Comparison of ENCODE assay signal across 28 mouse cellular contexts in genomic region chr1:11652773-11653172, GRCm38 (mm10).
A peak's percentile ranks its signal among the peaks of the same experiment; 100 is the strongest.
DNase-seq lines count a peak whose midpoint lies in the region; ATAC-seq and TF ChIP-seq lines count a peak whose summit lies in the region.
"Had no signal": no experiment of that assay in that cellular context is flagged by ENCODE, and none has a peak within 500 bp of the region (broad histone marks: within the 10 kb centered on the region; RNA-seq: fewer than 3 reads in every experiment).

No protein-coding gene starts in this region.

- peaks cover 3% of the 10 kb centered on the region; the same call in 1 of the 2 replicates for H3K4me1 ChIP-seq in forebrain, embryonic 15.5 days
- no peaks in the 10 kb centered on the region for H3K4me1 ChIP-seq in forebrain, embryonic 13.5 days
- no peaks in the 10 kb centered on the region for H3K4me1 ChIP-seq in stomach, embryonic 14.5 days (ENCODE audit: control insufficient read depth, insufficient read depth, low read length)
- H3K4me1 ChIP-seq in stomach, postnatal 0 days (replicated peaks; ENCODE audit: control insufficient read depth, insufficient read depth), result no peaks in the 10 kb centered on the region
- H3K4me1 ChIP-seq in stomach, embryonic 16.5 days (ENCODE audit: control insufficient read depth, insufficient read depth, low read length), result peaks cover 4% of the 10 kb centered on the region; the same call in 1 of the 2 replicates
- H3K4me1 ChIP-seq: embryonic facial prominence, embryonic 13.5 days; hindbrain, embryonic 10.5 days; hindbrain, embryonic 13.5 days; intestine, embryonic 15.5 days had no signal

- no peak for TF ChIP-seq EP300 in stomach, postnatal 0 days (optimal IDR thresholded peaks at IDR 0.05)

- no peaks in the 10 kb centered on the region for H3K36me3 ChIP-seq in forebrain, embryonic 15.5 days
- no peaks in the 10 kb centered on the region for H3K36me3 ChIP-seq in forebrain, embryonic 13.5 days (ENCODE audit: poor library complexity, severe bottlenecking)
- H3K36me3 ChIP-seq in stomach, embryonic 14.5 days (ENCODE audit: control insufficient read depth, insufficient read depth, low read length), result no peaks in the 10 kb centered on the region
- no peaks in the 10 kb centered on the region for H3K36me3 ChIP-seq in stomach, postnatal 0 days (ENCODE audit: control insufficient read depth, insufficient read depth, low read length)
- H3K36me3 ChIP-seq in stomach, embryonic 16.5 days (ENCODE audit: control insufficient read depth, insufficient read depth, low read length), result no peaks in the 10 kb centered on the region
- H3K36me3 ChIP-seq: embryonic facial prominence, embryonic 13.5 days; G1E; hindbrain, embryonic 10.5 days; hindbrain, embryonic 13.5 days; intestine, embryonic 15.5 days had no signal

- intact Hi-C loops in gastrocnemius, adult 2 months (cut with DNase I), result no loop called here

- H3K9ac ChIP-seq in forebrain, embryonic 15.5 days (replicated peaks), result no peak overlapping the region
- H3K9ac ChIP-seq in forebrain, embryonic 13.5 days, result no peak overlapping the region
- no peak overlapping the region for H3K9ac ChIP-seq in stomach, embryonic 14.5 days (replicated peaks; ENCODE audit: low read depth, low read length)
- H3K9ac ChIP-seq in stomach, postnatal 0 days (ENCODE audit: low read length), result no peak overlapping the region
- H3K9ac ChIP-seq in stomach, embryonic 16.5 days (ENCODE audit: low read length), result no peak overlapping the region
- H3K9ac ChIP-seq: embryonic facial prominence, embryonic 13.5 days; forebrain, postnatal 0 days; hindbrain, embryonic 13.5 days; intestine, embryonic 15.5 days had no signal

- H3K4me2 ChIP-seq in forebrain, embryonic 15.5 days (replicated peaks), result no peak overlapping the region
- H3K4me2 ChIP-seq in forebrain, embryonic 13.5 days, result no peak overlapping the region
- no peak overlapping the region for H3K4me2 ChIP-seq in stomach, embryonic 14.5 days (replicated peaks; ENCODE audit: low read depth, low read length)
- H3K4me2 ChIP-seq in stomach, postnatal 0 days (replicated peaks; ENCODE audit: low read depth), result no peak overlapping the region
- no peak overlapping the region for H3K4me2 ChIP-seq in stomach, embryonic 16.5 days (ENCODE audit: low read depth, low read length)
- H3K4me2 ChIP-seq: embryonic facial prominence, embryonic 13.5 days; heart, embryonic 11.5 days; hindbrain, embryonic 13.5 days; intestine, embryonic 15.5 days had no signal

- no peaks in the 10 kb centered on the region for H3K27me3 ChIP-seq in forebrain, embryonic 15.5 days
- H3K27me3 ChIP-seq in forebrain, embryonic 13.5 days, result no peaks in the 10 kb centered on the region
- no peaks in the 10 kb centered on the region for H3K27me3 ChIP-seq in stomach, embryonic 14.5 days (ENCODE audit: control insufficient read depth, insufficient read depth, low read length)
- H3K27me3 ChIP-seq in stomach, postnatal 0 days (ENCODE audit: control insufficient read depth, insufficient read depth, low read length), result no peaks in the 10 kb centered on the region
- H3K27me3 ChIP-seq in stomach, embryonic 16.5 days (ENCODE audit: control insufficient read depth, insufficient read depth, low read length), result no peaks in the 10 kb centered on the region
- H3K27me3 ChIP-seq: CH12.LX; embryonic facial prominence, embryonic 13.5 days; hindbrain, embryonic 13.5 days; intestine, embryonic 15.5 days; Patski had no signal

- no peak for DNase-seq in stomach, postnatal 0 days (ENCODE audit: low spot score)
- no peak for DNase-seq in right cerebral cortex, postnatal 36 days (ENCODE audit: low spot score in 2 of 2)
- no peak for DNase-seq in gastrocnemius, adult 2 months
- DNase-seq: adrenal gland, adult 2 months; adrenal gland, postnatal 14 days; B cell, adult 2 months; cerebellum, adult 11 months; cerebellum, adult 2 months; cerebellum, adult 9-11 months; cerebellum, postnatal 25 days; forebrain, postnatal 0 days; gastrocnemius, postnatal 14 days; heart, adult 11 months; heart, postnatal 36 days; kidney, adult 11 months had no signal

- no peak overlapping the region for H3K4me3 ChIP-seq in forebrain, embryonic 15.5 days
- no peak overlapping the region for H3K4me3 ChIP-seq in forebrain, embryonic 13.5 days
- H3K4me3 ChIP-seq in stomach, embryonic 14.5 days (ENCODE audit: low read depth, low read length), result no peak overlapping the region
- no peak overlapping the region for H3K4me3 ChIP-seq in stomach, postnatal 0 days (ENCODE audit: low read depth, low read length)
- no peak overlapping the region for H3K4me3 ChIP-seq in stomach, embryonic 16.5 days (replicated peaks; ENCODE audit: low read length)
- no peak overlapping the region for H3K4me3 ChIP-seq in gastrocnemius, adult 2 months
- H3K4me3 ChIP-seq: embryonic facial prominence, embryonic 13.5 days; hindbrain, embryonic 10.5 days; hindbrain, embryonic 13.5 days; intestine, embryonic 15.5 days had no signal

- peak; percentile 51; the same call in 1 of the 2 replicates for ATAC-seq in forebrain, embryonic 15.5 days (replicated peaks)
- no peak for ATAC-seq in forebrain, embryonic 13.5 days
- ATAC-seq in stomach, embryonic 14.5 days (ENCODE audit: insufficient number of reproducible peaks, insufficient read depth, low FRiP score, low read depth), result no peak
- ATAC-seq in stomach, postnatal 0 days (ENCODE audit: low FRiP score, low TSS enrichment), result no peak
- no peak for ATAC-seq in stomach, embryonic 16.5 days (ENCODE audit: insufficient read depth, low FRiP score)
- ATAC-seq: forebrain, postnatal 0 days; hindbrain, embryonic 16.5 days; Patski had no signal

- H3K9me3 ChIP-seq in forebrain, embryonic 15.5 days, result no peaks in the 10 kb centered on the region
- no peaks in the 10 kb centered on the region for H3K9me3 ChIP-seq in forebrain, embryonic 13.5 days (replicated peaks)
- no peaks in the 10 kb centered on the region for H3K9me3 ChIP-seq in stomach, embryonic 14.5 days (ENCODE audit: control insufficient read depth, low read depth, low read length)
- no peaks in the 10 kb centered on the region for H3K9me3 ChIP-seq in stomach, postnatal 0 days (ENCODE audit: control insufficient read depth, low read length)
- H3K9me3 ChIP-seq in stomach, embryonic 16.5 days (replicated peaks; ENCODE audit: control insufficient read depth, low read length), result no peaks in the 10 kb centered on the region
- H3K9me3 ChIP-seq: embryonic facial prominence, embryonic 13.5 days; G1E; hindbrain, embryonic 10.5 days; hindbrain, embryonic 13.5 days; intestine, embryonic 15.5 days had no signal

- H3K27ac ChIP-seq in forebrain, embryonic 15.5 days (replicated peaks), result no peak overlapping the region
- H3K27ac ChIP-seq in forebrain, embryonic 13.5 days, result no peak overlapping the region
- H3K27ac ChIP-seq in stomach, embryonic 14.5 days (ENCODE audit: low read length), result peak overlapping the region; percentile 66; the same call in 1 of the 2 replicates
- H3K27ac ChIP-seq in stomach, postnatal 0 days (replicated peaks), result no peak overlapping the region
- peak overlapping the region; percentile 37 for H3K27ac ChIP-seq in stomach, embryonic 16.5 days (ENCODE audit: low read length)
- no peak overlapping the region for H3K27ac ChIP-seq in gastrocnemius, adult 2 months
- H3K27ac ChIP-seq: embryonic facial prominence, embryonic 13.5 days; hindbrain, embryonic 10.5 days; hindbrain, embryonic 13.5 days; intestine, embryonic 15.5 days had no signal

- no peak for TF ChIP-seq CTCF in stomach, postnatal 0 days (IDR thresholded peaks at IDR 0.05; ENCODE audit: low read depth)
- TF ChIP-seq CTCF in gastrocnemius, adult 2 months (IDR thresholded peaks at IDR 0.05), result no peak

Comparison
In these comparisons a context has a peak if more than half of its experiments do, and no peak if none do; other contexts are left out.
1. H3K27ac ChIP-seq: peak in stomach, embryonic 14.5 days (single experiment) and stomach, embryonic 16.5 days (single experiment); none in forebrain, embryonic 15.5 days (single experiment), forebrain, embryonic 13.5 days (single experiment), stomach, postnatal 0 days (single experiment) and gastrocnemius, adult 2 months (single experiment).